Mouse (Mus musculus) CH12.LX (cell line): ENCODE data around the gene Stpg1. TPM values are rescaled to one million over a fixed set of nuclear protein-coding genes. Genes with fewer than 3 reads are reported as not detected.
A peak's percentile ranks its signal among the peaks of the same experiment; 100 is the strongest.

Source experiments
- DNase-seq: peaks from one replicate; pipeline ENCODE4 v3.0.0-alpha.2; 2013; ENCODE audit errors: extremely low read depth
- H3K27ac ChIP-seq: 2 replicates; pipeline ENCODE4 v1.5.1; 2012; ENCODE audit warnings: low read depth, mild to moderate bottlenecking, control low read depth, moderate library complexity; ENCODE audit not compliant: insufficient read depth
- H3K27me3 ChIP-seq: replicated peaks from 2 replicates; pipeline ENCODE3; 2012; ENCODE audit warnings: inconsistent platforms
- H3K36me3 ChIP-seq, 2 experiments: replicated peaks in 1 of 2; 2 replicates each; pipeline versions ENCODE3 to v1.6.1; 2012; ENCODE audit warnings: inconsistent platforms in 1 of 2, low read length in 1 of 2, mild to moderate bottlenecking in 1 of 2, mixed read lengths in 1 of 2, moderate library complexity in 1 of 2; ENCODE audit not compliant: control insufficient read depth in 1 of 2, insufficient read depth in 1 of 2
- H3K4me1 ChIP-seq, 2 experiments: 2 replicates each; pipeline ENCODE4 v1.6.1; 2012; ENCODE audit warnings: inconsistent platforms in 1 of 2, moderate library complexity in 1 of 2; ENCODE audit not compliant: insufficient read depth in 2 of 2, control insufficient read depth in 1 of 2
- H3K4me2 ChIP-seq: 2 replicates; pipeline ENCODE4 v1.6.1; 2012; ENCODE audit warnings: low read depth, mild to moderate bottlenecking, control low read depth; ENCODE audit not compliant: poor library complexity, insufficient read depth, severe bottlenecking
- H3K4me3 ChIP-seq, 3 experiments: fragments of 150-350 bp in 1 of 3; sonication (generic) in 1 of 3; replicated peaks in 1 of 3; 2 replicates each; pipeline versions ENCODE3 to v1.5.1; 2011 to 2012; ENCODE audit warnings: low read depth in 2 of 3, low read length in 2 of 3, mild to moderate bottlenecking in 2 of 3, moderate library complexity in 2 of 3, control low read depth in 1 of 3, improper control_type of control experiment in 1 of 3, inconsistent platforms in 1 of 3, mixed read lengths in 1 of 3; ENCODE audit not compliant: poor library complexity in 1 of 3
- H3K79me2 ChIP-seq: replicated peaks from 2 replicates; pipeline ENCODE4 v1.6.1; 2012; ENCODE audit warnings: mild to moderate bottlenecking, moderate library complexity; ENCODE audit not compliant: control insufficient read depth, poor library complexity, insufficient read depth, severe bottlenecking; ENCODE audit errors: extremely low read depth
- H3K9ac ChIP-seq: 2 replicates; pipeline ENCODE4 v1.6.1; 2012; ENCODE audit warnings: low read depth, mild to moderate bottlenecking, control low read depth, moderate library complexity; ENCODE audit not compliant: insufficient read depth
- H3K9me3 ChIP-seq: replicated peaks from 2 replicates; pipeline ENCODE3; 2012; ENCODE audit warnings: low read length, inconsistent platforms, mixed read lengths
- CHD1 ChIP-seq: IDR thresholded peaks from 2 replicates; pipeline ENCODE4 v1.6.1; 2012; ENCODE audit warnings: low read depth, low read length, improper control_type of control experiment, inconsistent platforms
- TBP ChIP-seq: conservative IDR thresholded peaks from 2 replicates; pipeline ENCODE4 v1.6.1; 2011; ENCODE audit warnings: low read depth, low read length, improper control_type of control experiment
- dilution Hi-C: fragments of 300-500 bp; cut with MboI; formaldehyde crosslinking; loops from 2 replicates; pipeline ENCODE4 v1.14.3; 2020; ENCODE audit warnings: low sequenced_read_pairs; ENCODE audit not compliant: extremely low pct_unique_long_range_greater_than_20kb, extremely low pct_ligation_motif_present
- in situ Hi-C: fragments of 300-500 bp; cut with MboI; formaldehyde crosslinking; loops from 3 replicates; pipeline ENCODE4 v1.14.3; 2019; ENCODE audit warnings: low sequenced_read_pairs, low pct_ligation_motif_present, low pct_unique_long_range_greater_than_20kb, mixed read lengths
- polyA plus RNA-seq: library from polyadenylated mRNA; unstranded; fragments of >175 nt; gene quantifications from 2 replicates; pipeline ENCODE4 v1.2.1, GENCODE M21; 2012; ENCODE audit warnings: low read depth; ENCODE audit not compliant: insufficient read length
- total RNA-seq, 2 experiments: library from RNA; depleted of rRNA; stranded (reverse); fragments of 300-350 nt in 1 of 2; fragments of >200 nt in 1 of 2; gene quantifications; 2 replicates each; pipeline ENCODE4 v1.2.3; 2012 to 2014

Gene Stpg1
- total and polyA plus RNA-seq, 3 experiments = not detected

DNA sequence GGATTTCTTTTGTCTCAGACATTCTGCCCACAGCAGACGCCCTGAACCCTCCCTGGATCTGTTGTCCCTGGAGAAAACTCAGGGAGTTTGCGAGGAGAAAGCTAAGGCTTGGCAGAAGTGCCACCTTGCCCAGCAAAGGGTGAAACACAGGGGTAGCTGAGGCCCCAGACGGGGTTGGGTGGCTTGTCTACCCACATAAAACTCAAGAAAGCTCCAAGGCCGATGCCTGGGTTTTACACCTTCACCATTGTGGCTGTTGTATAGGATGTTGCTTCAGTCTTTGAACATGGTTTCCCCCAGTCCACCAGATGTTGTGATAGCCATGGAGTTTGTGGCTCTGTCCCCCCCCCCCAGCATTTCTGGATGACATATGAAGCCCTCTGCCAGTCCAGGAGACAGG, 90.2 kb downstream of the Stpg1 start:
- no peak for TF ChIP-seq CHD1
- peak; percentile 84 for TF ChIP-seq TBP
- in situ Hi-C loops (no loop called here), dilution Hi-C loops (no loop called here)
- Histone ChIP-seq H3K27ac (no peak overlapping the region), H3K9me3 (no peaks in the 10 kb centered on the region), H3K4me3 (no peak overlapping the region), H3K4me1 (no peaks in the 10 kb centered on the region), H3K9ac (no peak overlapping the region), H3K4me2 (no peak overlapping the region), H3K36me3 (no peaks in the 10 kb centered on the region), H3K79me2 (no peaks in the 10 kb centered on the region), H3K27me3 (peaks cover 86% of the 10 kb centered on the region)
- DNase-seq = no peak

Other genes starting within 250 kb of the Stpg1 start
- 124 and 154 TPM in 2 replicates for gene Clic4, start 222.0 kb upstream of the Stpg1 start, total RNA-seq (2012; rRNA removed)
- gene Clic4, start 222.0 kb upstream of the Stpg1 start, total RNA-seq (2014; rRNA removed) = 182 and 199 TPM in 2 replicates
- 198 and 214 TPM in 2 replicates for gene Clic4, start 222.0 kb upstream of the Stpg1 start, polyA plus RNA-seq
- gene Srrm1, start 141.5 kb upstream of the Stpg1 start, total RNA-seq (2012; rRNA removed) = 23.6 and 26.0 TPM in 2 replicates
- gene Srrm1, start 141.5 kb upstream of the Stpg1 start, total RNA-seq (2014; rRNA removed) = 12.3 and 14.2 TPM in 2 replicates
- 171 and 180 TPM in 2 replicates for gene Srrm1, start 141.5 kb upstream of the Stpg1 start, polyA plus RNA-seq
- gene Ncmap, start 96.6 kb upstream of the Stpg1 start, total RNA-seq (2012; rRNA removed) = not detected in 2 replicates
- gene Ncmap, start 96.6 kb upstream of the Stpg1 start, total RNA-seq (2014; rRNA removed) = not detected in 2 replicates
- not detected in 2 replicates for gene Ncmap, start 96.6 kb upstream of the Stpg1 start, polyA plus RNA-seq
- gene Rcan3, start 60.9 kb upstream of the Stpg1 start, total RNA-seq (2012; rRNA removed) = 4.2 and 4.9 TPM in 2 replicates
- 2.0 and 3.0 TPM in 2 replicates for gene Rcan3, start 60.9 kb upstream of the Stpg1 start, total RNA-seq (2014; rRNA removed)
- gene Rcan3, start 60.9 kb upstream of the Stpg1 start, polyA plus RNA-seq = 2.3 and 2.5 TPM in 2 replicates
- gene Nipal3, start 248 bp downstream of the Stpg1 start, total RNA-seq (2012; rRNA removed) = 6.4 and 12.0 TPM in 2 replicates
- 4.0 and 4.5 TPM in 2 replicates for gene Nipal3, start 248 bp downstream of the Stpg1 start, total RNA-seq (2014; rRNA removed)
- gene Nipal3, start 248 bp downstream of the Stpg1 start, polyA plus RNA-seq = 6.0 and 6.4 TPM in 2 replicates
- not detected in 2 replicates for gene Grhl3, start 78.8 kb downstream of the Stpg1 start, total RNA-seq (2012; rRNA removed)
- gene Grhl3, start 78.8 kb downstream of the Stpg1 start, total RNA-seq (2014; rRNA removed) = not detected in 2 replicates
- gene Grhl3, start 78.8 kb downstream of the Stpg1 start, polyA plus RNA-seq = not detected in 2 replicates
- 0.04 TPM in 1 of 2 replicates, not detected in the other for gene Ifnlr1, start 191.5 kb downstream of the Stpg1 start, total RNA-seq (2012; rRNA removed)
- not detected in 2 replicates for gene Ifnlr1, start 191.5 kb downstream of the Stpg1 start, total RNA-seq (2014; rRNA removed)
- not detected in 2 replicates for gene Ifnlr1, start 191.5 kb downstream of the Stpg1 start, polyA plus RNA-seq
- not detected in 2 replicates for gene Il22ra1, start 233.4 kb downstream of the Stpg1 start, total RNA-seq (2012; rRNA removed)
- not detected in 2 replicates for gene Il22ra1, start 233.4 kb downstream of the Stpg1 start, total RNA-seq (2014; rRNA removed)
- not detected in 2 replicates for gene Il22ra1, start 233.4 kb downstream of the Stpg1 start, polyA plus RNA-seq